Mouse (Mus musculus): Measurements from ENCODE around the gene Mkrn3. TPM values are rescaled to one million over a fixed set of nuclear protein-coding genes. Genes with fewer than 3 reads are reported as not detected.

Mkrn3 gene
- polyA plus RNA-seq, 1 experiment from 2014 or later, result 6.2 TPM

Other genes starting within 250 kb of the Mkrn3 start
- gene Ndn, start 73.6 kb downstream of the Mkrn3 start, polyA plus RNA-seq (2014; fragmentation: Nextera tagmentation; extraction: Ambion mirVana), result 98.1 and 101 TPM in 2 replicates
- 1.9 and 2.6 TPM in 2 replicates for gene Magel2, start 43.1 kb downstream of the Mkrn3 start, polyA plus RNA-seq (2014; fragmentation: Nextera tagmentation; extraction: Ambion mirVana)
- 30.7 and 34.4 TPM in 2 replicates for gene Peg12, start 44.4 kb upstream of the Mkrn3 start, polyA plus RNA-seq (2014; fragmentation: Nextera tagmentation; extraction: Ambion mirVana)